Mouse (Mus musculus): ENCODE results near the gene Unc13a.

Gene Unc13a

GRCm38 (mm10) chr8:71676020-71676741, 4.6 kb upstream of the Unc13a start, which contains the start of gene Jak3:
Gene Jak3, plus strand, starts transcription at chr8:71676296.
- no peak for TF ChIP-seq GATA4 (IDR thresholded peaks at IDR 0.05; ENCODE audit: insufficient replicate concordance, low read length)

GRCm38 (mm10) chr8:71675456-71676019, 4.0 kb upstream of the Unc13a start:
- TF ChIP-seq GATA4 (IDR thresholded peaks at IDR 0.05; ENCODE audit: insufficient replicate concordance, low read length): no peak

GRCm38 (mm10) chr8:71674071-71674470, 2.5 kb upstream of the Unc13a start:
- no peak for TF ChIP-seq GATA4 (IDR thresholded peaks at IDR 0.05; ENCODE audit: insufficient replicate concordance, low read length)

GRCm38 (mm10) chr8:71672168-71672735, 695 bp upstream of the Unc13a start:
- no peak for TF ChIP-seq GATA4 (IDR thresholded peaks at IDR 0.05; ENCODE audit: insufficient replicate concordance, low read length)

GRCm38 (mm10) chr8:71670621-71671548, 672 bp downstream of the Unc13a start:
- TF ChIP-seq GATA4 (IDR thresholded peaks at IDR 0.05; ENCODE audit: insufficient replicate concordance, low read length): no peak

- no peak for TF ChIP-seq GATA4 (IDR thresholded peaks at IDR 0.05; ENCODE audit: insufficient replicate concordance, low read length)
Observed at GRCm38 (mm10) chr8:71670198-71670597, 1.4 kb downstream of the Unc13a start.

GRCm38 (mm10) chr8:71668220-71668975, 3.2 kb downstream of the Unc13a start:
- no peak for TF ChIP-seq GATA4 (IDR thresholded peaks at IDR 0.05; ENCODE audit: insufficient replicate concordance, low read length)

GRCm38 (mm10) chr8:71667256-71667655, 4.3 kb downstream of the Unc13a start:
- TF ChIP-seq GATA4 (IDR thresholded peaks at IDR 0.05; ENCODE audit: insufficient replicate concordance, low read length): no peak

GRCm38 (mm10) chr8:71666855-71667254, 4.7 kb downstream of the Unc13a start:
- TF ChIP-seq GATA4 (IDR thresholded peaks at IDR 0.05; ENCODE audit: insufficient replicate concordance, low read length): no peak

- TF ChIP-seq GATA4 (IDR thresholded peaks at IDR 0.05; ENCODE audit: insufficient replicate concordance, low read length): no peak
Observed at GRCm38 (mm10) chr8:71665331-71666130, 6.0 kb downstream of the Unc13a start.

GRCm38 (mm10) chr8:71660325-71661120, 11.0 kb downstream of the Unc13a start:
- no peak for TF ChIP-seq GATA4 (IDR thresholded peaks at IDR 0.05; ENCODE audit: insufficient replicate concordance, low read length)

- TF ChIP-seq GATA4 (IDR thresholded peaks at IDR 0.05; ENCODE audit: insufficient replicate concordance, low read length): no peak
Observed at GRCm38 (mm10) chr8:71659751-71660150, 11.8 kb downstream of the Unc13a start.

- TF ChIP-seq GATA4 (IDR thresholded peaks at IDR 0.05; ENCODE audit: insufficient replicate concordance, low read length): no peak
Observed at GRCm38 (mm10) chr8:71658515-71659049, 13.0 kb downstream of the Unc13a start.
